Mouse (Mus musculus): ENCODE data around the gene Gngt2.
"Not testable (repeated sequence)": the region's sequence is repeated elsewhere in the genome, so short reads cannot be mapped to it uniquely, and the experiment has no call there.

Gene Gngt2

GRCm38 (mm10) chr11:95840694-95841497 is 3.9 kb downstream of the Gngt2 start:
- no peak for DNase-seq (ENCODE audit: low spot score)

DNA sequence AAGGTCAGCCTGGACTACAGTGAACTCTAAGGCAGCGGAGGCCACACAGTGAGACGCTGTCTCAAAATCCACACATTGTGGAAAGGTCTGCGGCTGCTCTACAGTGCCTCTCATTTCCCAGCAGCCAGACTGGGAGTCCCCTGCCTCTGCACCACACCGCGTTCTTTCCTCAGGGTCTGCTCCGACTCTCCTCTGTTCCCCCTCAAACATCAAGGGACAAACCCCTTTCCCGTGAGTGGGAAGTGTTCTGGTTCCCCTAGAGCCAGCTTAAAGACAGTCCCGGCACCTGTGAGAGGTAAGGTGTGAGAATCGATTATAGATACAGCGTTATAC is 4.4 kb downstream of the Gngt2 start:
- no peak for DNase-seq (ENCODE audit: low spot score)

- peak; percentile 56 for DNase-seq (ENCODE audit: low spot score)
Measured at GRCm38 (mm10) chr11:95842074-95842681, 5.2 kb downstream of the Gngt2 start, which contains the start of gene Abi3. TSS of gene Abi3 (minus strand) at chr11:95842476.

- DNase-seq (ENCODE audit: low spot score) = no peak
Measured at GRCm38 (mm10) chr11:95842953-95843352, 5.9 kb downstream of the Gngt2 start.

GRCm38 (mm10) chr11:95843421-95843950 is 6.5 kb downstream of the Gngt2 start:
- no peak for DNase-seq (ENCODE audit: low spot score)

DNA sequence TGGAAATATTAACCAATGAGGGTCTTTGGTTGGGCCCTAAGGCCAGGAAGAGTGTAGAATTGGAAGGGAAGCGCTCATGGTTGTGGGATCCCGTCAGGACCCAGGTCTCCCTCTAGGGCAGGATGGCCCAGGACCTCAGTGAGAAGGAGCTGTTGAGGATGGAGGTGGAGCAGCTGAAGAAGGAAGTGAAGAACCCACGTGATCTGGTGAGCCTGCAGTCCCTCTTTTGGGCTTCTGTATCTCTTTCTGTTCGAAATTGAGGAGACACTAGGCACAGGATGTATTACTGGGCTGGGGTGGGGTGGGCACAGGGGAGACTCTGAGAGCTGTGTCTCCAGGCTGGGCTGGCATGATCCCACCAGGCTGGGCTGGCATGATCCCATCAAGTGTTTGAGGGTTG is 7.9 kb downstream of the Gngt2 start:
- no peak for DNase-seq (ENCODE audit: low spot score)

DNA sequence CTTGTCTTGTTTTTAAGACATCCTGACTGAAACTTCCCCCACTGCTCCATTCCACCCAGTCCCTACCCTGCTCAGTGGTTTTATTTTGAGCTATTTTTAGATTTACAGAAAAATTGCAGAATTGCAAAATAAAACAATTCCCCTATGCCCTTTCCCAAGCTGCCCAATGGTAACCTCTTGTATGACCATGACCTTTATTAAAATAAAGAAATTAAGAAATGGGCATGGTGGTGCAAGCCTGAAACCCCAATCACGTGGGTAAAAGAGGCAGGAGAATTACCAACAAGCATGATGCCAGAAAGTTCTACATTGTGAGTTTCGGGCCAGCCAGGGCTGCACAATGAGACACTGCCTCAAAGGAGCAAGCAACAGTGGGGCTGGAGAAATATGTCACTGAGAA is 13.9 kb downstream of the Gngt2 start:
- no peak for DNase-seq (ENCODE audit: low spot score)

DNA sequence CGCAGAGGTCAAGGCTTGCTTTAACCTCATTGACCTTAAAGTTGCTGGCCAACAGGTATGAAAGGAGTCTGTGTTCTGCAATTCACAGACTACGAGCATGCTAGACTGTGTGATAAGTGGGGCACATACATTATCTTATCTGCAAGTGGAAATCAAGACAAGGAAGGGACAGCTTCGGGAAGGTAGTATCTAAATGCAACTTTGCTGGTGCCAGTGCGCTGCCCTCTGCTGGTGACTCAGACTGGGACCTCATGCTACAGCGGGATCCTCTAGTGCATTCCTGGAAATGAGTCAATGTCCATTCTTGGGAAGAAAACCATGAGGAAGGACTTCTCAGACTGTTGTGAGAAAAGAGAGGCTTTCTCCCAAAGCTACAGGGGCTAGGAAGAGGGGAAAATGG is 16.7 kb downstream of the Gngt2 start:
- DNase-seq (ENCODE audit: low spot score) = no peak

DNA sequence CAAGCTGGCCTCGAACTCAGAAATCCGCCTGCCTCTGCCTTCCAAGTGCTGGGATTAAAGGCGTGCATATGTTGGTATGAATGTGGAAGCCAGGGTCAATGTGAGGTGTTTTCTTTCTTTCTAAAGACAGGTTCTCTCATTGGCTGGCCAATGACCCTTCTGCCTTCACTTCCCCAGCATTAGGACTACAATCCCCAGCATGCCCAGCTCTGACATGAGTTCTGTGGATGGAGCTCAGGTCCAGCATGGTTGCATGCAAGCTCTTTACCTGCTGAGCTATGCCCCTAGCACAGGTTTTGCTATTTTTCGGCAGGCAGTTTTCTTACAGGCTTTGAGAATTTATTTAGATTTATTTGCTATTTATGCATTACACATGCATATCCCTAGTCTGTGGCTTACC is 20.3 kb downstream of the Gngt2 start:
- no peak for DNase-seq (ENCODE audit: low spot score)

DNA sequence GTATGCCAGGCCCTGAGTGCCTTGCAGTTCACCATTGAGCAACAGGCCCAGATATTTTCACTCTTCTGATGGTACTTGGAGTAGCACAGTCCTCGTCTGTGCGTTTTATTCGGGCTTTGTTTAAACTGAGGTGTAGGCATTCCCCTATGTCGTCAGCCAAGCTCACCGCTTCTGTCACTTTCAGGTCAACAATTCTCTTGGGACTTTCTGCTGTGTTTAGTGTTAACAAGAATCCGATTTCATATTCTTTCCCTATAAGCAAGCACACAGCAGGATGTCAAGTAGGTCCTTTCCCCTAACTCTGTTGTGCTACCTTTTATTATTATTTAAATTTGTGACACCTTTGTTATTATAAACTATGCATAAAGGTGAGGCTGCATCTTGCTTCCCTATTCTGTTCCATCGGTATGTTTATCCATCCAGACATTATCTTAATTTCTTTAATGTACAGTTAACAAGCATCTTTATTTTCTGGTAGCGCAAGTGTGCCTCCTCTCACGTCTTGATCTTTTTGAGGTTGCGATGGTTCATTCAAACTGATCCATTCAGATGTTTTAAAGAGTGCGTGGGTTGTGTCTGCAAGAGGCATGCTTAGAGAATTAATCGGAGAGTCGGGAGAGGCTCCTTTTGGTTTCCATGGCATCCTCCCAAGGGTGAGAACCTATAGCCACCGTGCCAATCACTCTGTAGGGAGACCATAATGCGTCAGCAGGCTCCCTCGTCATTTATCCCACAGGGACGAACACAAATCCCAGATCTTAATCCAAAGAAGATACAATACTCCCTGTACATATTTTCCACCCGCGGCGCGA is 20.9 kb downstream of the Gngt2 start:
- DNase-seq (ENCODE audit: low spot score) = no peak

DNA sequence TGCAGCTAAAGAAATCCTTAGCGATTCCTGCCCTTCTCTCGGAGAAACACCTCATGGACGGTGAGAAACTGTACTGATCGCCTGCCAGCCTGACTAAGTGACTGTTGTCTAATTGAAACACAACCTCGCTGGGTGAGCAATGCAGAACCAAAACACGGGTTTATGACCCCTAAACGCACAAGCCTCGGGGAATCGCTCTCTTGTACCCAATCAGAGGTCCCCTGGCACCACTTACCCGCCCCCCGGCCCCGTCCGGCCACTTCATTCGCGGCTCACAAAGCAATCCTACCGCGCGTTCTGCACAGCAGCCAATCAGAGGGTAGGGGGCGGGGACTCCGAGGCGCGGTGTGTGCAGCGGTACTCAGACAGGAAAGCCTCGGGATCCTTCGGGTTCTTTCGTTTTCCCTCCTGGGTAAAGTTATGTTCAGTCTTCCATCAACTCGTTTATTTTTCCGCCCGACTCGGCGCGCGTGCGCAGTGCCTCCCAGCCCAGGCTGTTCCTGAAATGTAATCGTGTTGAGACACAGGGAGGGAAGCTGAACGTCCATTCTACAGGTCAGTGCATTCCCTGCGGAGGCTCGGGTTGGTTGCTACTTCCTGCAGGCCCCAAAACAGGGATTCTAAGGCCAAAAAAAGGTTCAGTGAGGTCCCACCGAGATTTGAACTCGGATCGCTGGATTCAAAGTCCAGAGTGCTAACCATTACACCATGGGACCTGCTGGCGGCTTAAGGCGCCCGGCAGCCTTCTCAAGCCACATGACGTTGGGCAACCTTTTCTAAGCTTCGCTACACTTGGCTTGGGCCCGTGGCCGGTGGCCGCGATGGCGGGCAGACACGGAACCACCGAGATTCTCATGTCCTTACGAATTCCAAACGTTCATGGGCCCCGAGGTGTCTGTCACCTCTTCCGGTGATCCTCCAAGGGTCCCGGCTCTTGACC is 21.8 kb downstream of the Gngt2 start:
- peak; percentile 93 for DNase-seq (ENCODE audit: low spot score)

DNA sequence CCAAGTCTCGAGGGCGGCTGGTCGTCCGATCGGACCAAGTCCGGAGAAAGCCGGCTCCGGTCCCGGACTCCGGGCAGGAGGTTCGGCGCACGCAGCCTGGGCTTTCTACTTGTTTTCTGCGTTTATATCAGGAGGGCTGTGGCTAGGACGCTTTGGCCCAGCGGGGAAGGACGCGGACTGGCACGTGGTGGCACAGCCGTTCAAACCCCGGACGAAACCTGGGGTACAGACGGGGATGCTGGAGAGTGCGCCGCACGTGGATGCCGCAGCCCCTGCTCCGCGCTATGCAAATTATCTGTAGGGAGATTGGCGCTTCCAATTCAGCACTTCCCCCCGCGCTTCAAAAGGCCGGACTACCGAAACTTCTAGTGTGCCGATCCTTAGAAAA is 22.4 kb downstream of the Gngt2 start:
- DNase-seq (ENCODE audit: low spot score) = no peak

- DNase-seq (ENCODE audit: low spot score) = no peak
Measured at GRCm38 (mm10) chr11:95860071-95860490, 23.1 kb downstream of the Gngt2 start.

DNA sequence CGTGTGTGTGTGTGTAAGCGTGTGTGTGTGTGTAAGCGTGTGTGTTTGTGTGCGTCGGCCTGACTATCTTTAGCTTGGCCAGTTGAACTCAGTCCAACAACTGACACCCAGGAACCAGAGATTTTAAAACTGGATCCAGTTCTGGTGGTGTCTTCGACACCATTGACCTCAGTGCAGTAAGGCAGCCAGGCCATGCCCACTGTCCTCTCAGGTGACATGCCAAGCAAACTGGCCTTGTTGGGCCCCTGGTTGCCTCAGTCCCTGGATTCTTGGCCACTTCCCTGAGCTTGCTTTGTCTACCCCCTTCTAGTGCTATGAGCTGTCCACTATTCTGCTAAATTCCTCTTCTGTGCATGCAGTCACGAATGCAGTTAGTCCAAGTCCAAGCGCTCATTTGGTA is 24.4 kb downstream of the Gngt2 start:
- no peak for DNase-seq (ENCODE audit: low spot score)

DNA sequence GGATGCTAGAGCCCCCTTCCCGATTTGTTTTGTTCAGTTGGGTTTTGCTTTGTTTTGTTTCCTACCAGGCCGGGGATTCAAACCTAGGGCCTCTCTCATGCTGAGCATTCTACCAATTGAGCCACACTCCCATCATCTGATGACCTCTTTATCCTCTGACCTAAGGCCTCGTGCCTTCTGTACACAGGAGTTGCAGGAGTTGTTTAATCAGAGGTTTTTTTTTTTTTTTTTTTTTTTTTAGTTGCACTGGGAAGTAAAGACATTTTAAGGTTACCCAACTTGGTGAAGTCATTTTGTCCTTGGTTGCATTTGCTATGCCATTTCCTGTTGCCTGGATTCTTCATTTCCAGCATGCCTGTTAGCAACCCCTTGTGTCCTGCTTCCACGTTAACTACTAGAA is 32.4 kb downstream of the Gngt2 start:
- no peak for DNase-seq (ENCODE audit: low spot score)

DNA sequence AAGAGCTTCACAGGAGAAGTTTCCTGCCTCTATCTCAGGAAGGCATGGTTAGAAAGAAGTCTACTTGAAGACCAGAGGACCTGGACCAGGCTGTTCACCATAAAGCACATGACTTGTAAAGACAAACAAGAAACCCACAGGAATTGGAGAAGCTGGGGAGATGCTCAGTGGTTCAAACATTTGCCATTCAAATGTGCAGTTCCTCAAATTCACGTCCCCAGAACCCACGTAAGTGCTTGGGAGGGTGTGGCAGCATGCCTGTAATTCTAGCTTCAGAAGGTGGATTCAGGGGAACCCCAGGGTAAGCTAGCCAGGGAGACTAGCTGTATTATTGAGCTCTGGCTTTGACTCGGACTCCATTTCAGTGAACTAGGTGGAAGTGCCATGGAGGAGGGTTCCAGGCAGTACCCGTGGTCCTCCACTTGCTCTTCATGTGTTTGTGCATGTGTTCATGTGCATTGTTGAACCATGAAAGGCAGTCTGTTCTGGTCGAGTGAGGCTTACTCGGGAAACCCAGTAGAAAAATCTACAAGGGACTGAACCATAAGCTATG is 33.0 kb downstream of the Gngt2 start:
- DNase-seq (ENCODE audit: low spot score) = peak; percentile 3

GRCm38 (mm10) chr11:95875804-95876203 is 38.8 kb downstream of the Gngt2 start:
- no peak for DNase-seq (ENCODE audit: low spot score)

- peak; percentile 45 for DNase-seq (ENCODE audit: low spot score)
Measured at GRCm38 (mm10) chr11:95876296-95876695, 39.3 kb downstream of the Gngt2 start.

DNA sequence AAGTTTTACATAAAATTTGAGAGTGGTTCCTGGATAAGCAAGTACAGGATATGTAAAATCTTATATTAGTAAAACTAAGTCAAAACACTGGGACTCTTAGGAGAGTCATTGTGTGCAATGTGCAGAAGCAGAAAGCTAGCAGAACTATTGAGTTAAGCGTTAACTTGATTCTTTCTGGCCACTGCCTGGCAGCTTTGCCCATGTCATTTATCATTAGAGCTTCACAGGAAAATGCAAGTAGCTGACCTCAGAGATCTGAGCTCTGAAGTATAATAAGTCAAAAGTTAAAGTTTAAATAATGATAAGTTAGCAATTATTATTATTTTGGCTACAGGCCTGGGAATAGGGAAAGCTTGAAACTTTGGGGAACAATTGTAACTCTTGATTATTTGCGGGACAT is 42.8 kb downstream of the Gngt2 start:
- not testable (repeated sequence) for DNase-seq (ENCODE audit: low spot score)

DNA sequence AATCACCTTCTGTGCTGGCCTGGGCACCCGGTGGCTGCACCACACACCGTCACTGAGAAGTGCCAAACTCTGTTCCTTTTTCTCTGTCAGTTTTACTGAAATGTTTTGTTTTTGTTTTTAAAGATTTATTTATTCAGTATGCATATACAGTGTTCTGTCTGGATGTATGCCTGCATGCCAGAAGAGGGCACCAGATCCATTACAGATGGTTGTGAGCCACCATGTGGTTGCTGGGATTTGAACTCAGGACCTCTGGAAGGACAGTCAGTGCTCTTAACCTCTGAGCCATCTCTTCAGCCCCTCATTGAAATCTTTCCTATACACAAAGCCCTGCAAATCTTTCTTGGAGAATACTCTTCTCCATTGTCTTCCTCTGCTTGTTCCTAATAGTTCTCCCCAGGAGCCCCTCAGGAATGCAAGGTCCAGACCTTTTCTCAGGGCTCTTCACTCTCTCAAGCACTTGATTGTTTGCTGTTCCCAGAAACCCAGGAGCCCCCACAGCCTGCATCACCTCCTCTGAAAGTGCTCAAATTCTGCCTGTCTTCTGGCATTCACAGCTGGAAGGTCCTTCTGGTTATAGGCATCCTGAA is 53.5 kb downstream of the Gngt2 start:
- no peak for DNase-seq (ENCODE audit: low spot score)

Data from spleen, adult 12 weeks (tissue).